Mouse (Mus musculus) frontal cortex, postnatal 10 days (tissue): Measurements from ENCODE around the gene Optn.
"Not testable (repeated sequence)": the region's sequence is repeated elsewhere in the genome, so short reads cannot be mapped to it uniquely, and the experiment has no call there.

Source experiments
- DNase-seq, 2 experiments: peaks; one replicate each; pipeline ENCODE4 v3.0.0; 2022; ENCODE audit warnings: low spot score in 2 of 2, mixed read lengths in 1 of 2

The Optn gene

DNA sequence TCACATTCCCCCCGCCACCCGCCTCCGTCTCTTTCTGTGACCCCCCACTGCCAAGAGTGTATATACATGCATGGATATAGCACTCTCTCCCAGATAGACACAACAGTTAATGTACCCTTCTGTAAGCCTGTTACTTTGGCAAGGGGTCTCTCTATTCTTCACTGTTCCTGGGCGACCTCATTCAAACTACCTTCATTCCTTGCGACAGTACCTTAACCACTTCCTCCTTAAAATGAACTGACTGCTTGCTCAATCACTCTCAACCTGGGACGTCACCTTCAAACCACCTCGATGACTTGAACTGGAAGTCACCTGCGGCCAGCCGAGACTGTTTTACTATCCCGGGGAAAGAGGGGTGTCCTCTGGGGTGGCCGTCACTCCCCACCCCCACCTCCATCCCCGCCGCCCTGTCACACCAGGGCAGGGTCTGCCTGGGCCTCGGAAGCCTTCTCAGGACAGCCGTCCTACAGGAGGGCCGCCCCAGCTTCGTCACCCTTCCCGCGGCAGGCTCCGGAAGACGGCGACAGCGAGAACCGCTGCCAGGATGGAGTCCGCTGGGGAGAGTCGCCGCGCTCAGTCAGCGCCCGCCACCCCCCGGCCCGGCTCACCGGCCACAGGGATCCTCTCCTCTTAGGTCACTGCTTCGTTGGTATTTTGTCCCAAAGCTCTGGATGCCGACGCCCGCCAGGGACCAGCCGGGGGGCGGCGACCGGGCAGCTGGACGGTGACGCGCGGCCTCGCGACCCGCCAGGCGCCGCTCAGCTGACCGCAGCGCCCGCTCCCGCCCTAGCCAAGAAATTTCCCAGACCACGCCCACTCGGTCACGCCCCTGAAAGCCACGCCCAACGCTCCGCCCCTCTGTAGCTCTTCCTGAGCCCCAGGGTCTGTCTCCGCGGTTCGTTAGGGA is at the start of gene Optn:
Gene Optn (minus strand): TSS at position 753 of the 907 bp plus-strand sequence.
- peak; percentile 41 to 79 for DNase-seq

DNA sequence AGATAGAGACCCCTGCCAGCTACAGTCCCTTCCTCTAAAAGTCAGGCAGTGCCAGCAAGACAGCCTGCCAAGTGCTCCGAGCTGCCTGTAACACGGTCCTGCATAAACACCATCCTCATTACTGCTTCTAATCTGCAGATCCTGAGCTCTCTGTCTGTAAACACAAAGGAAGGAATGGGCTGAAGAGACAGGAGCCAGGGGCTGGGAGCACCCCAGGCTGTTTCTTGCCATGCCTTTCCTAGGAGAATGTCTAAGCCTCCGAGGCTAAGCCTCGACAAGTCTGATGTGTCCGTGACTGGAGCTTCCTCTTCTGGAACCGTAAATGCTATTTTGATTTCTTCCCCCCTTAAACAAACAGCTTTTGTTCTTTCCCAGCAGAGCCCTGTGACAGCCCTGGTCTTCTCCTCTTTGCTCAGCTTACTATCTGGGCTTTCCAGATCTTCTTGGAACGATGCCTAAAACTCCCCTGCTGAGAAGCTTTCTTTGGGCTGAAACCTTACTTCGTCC is 49.0 kb upstream of the Optn start:
- DNase-seq, result no peak

DNA sequence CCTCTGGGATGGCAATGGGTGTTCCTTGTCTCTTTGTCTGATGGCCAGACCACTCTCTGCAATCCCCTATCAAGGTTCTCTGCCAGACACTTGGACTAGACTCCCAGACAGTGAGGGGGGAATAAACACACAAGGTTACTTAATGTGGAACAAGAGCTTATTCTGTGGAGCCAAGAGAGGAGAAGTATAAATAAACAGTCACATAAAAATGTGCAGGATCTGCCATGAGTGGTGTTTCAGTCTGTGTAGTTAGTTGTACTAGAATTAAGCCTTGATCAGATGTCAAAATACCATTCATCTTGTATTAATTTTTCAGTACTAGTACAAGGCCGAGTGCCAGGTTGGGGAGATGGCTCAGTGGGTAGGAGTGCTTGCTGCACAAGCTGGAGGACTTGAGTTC is 39.0 kb upstream of the Optn start:
- no peak for DNase-seq

DNA sequence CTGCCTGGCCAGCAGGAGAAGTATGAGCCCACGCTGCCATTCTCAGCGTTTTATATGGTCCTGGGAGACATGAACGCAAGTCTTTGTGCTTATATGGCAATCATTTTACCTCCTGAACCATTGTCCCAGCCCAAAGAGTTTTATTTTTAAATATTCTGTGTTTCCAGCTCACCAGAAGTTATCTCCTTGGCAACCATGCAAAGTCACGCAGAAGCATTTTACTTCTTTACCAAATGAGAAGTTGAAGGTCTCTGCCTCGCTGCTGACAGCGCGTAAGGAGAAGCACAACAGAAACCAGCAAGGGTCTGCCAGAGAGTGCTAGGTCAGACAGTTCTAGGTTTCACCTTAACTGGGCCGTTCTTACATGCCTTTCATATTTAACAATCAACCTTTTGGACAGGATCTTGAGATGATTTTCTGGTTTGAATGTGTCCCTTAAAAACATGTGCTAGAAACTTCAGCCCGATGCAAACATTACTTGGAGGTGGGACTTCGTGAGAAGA is 37.9 kb upstream of the Optn start:
- no peak for DNase-seq

DNA sequence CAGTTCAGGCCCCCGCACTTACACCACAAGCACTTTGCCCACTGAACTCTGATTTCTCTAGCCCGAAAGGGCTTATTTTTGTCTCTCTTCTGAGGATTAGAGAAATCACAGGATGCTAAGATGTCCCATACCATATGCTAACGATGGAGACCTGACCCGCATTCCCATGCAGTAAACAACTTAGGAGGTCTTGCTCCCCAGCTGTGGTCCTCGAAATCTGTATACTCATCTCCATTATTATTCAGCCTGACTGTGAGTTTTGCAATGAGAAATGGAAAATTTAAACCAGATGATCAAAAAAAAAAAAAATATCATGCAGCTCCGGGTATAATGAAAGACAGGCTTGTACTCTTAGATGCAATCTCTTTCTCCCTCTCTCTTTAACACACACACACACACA is 35.3 kb upstream of the Optn start:
- no peak for DNase-seq

DNA sequence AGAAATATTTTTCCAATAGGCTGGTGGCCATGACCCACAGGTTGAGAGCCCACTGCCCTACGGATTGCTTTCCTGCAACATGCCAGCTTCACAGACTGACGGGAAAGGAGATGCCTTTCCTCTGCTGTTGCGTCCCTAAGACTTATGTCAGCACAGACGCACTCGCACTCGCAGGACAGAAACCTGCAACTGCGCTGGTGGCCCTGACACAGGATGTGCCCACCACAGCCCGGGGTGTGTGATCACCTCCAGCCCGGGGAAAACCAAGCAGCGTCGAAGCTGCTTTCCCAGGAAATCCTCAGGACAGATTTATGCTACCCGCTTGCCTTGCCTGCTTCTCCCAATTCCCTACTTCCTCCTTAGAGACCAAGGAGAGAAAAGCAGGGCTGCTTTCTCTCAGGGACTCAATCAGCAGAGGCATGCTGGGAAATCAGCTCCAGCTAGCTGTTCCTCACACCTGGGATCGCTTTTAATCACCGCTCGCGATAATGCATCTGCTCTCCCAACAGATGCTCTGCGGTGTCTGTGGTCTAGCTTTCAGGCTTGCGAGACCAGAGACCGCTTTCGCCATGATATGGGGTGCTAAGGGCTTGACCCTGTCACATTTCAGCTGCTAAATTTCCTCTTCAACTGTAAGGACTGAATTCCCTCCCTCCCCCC is 34.1 kb upstream of the Optn start:
- DNase-seq, result no peak

DNA sequence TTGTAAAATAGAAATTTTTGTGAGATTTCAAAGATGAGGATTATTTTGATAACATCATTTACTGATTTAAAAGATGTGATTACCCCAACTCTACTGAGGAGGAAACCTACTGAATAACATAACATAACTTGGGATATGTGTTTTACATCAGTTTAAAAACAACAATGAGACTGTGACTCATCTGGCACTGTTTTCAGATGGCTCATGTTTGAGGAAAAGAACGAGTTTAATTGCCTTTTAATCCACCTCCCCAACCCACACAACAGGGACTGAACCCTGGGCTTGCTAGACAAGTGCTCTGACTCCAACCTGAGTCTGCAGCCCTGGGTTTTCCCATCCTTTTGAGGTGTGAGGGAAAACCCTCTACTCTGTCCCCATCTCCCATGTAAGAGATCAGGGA is 31.5 kb upstream of the Optn start:
- DNase-seq, result no peak

DNA sequence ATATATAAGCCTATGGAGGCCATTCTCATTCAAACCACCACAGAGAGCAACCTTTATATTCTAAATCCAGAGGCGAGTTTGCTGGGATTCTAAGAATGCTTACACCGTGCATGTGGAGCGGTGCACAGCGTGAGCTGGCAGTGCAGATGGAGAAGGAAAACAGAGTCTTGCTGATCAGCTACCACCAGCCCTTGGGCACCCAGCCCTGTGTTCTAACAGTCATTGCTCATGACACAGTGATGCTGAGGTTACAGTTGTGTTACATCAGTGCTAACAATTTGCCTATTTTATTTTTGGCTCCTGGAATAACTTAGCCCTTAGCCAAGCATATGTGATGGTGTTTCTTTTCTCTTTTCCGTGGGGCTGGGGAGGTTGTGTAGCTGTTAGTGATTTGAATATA is 31.0 kb upstream of the Optn start:
- no peak for DNase-seq

DNA sequence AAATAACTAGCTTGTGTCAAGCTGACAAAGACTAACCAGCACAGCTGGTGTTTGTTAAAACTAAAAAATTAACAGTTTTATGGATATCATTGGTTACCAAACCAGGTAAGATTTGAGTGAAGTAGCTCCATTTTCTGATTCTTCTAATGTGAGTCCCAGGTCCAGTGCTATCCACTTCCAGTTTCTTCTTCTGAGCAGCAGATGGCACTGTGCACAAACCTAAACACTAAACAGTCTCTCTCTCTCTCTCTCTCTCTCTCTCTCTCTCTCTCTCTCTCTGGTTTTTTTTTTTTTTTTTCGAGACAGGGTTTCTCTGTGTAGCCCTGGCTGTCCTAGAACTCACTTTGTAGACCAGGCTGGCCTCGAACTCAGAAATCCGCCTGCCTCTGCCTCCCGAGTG is 26.5 kb upstream of the Optn start:
- not testable (repeated sequence) for DNase-seq

DNA sequence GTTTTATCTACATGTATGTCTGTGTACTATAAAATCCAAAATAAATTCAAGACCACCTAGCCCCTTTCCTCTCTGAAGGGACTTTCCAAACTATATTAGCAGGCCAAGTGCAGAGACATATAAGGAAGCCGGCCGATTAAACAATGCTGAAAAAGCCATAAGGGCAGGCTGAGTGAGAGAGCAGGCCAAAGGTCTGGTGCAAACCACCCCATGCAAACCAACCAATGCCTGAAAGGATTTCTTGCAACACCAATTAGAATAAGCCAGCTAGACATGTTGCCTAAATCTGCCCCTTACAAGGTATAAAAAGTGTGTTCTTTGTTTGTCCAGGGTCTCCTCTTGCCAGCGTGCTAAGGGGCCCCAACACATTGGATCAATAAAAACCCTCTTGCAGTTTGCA is 23.8 kb upstream of the Optn start:
- DNase-seq, result no peak

DNA sequence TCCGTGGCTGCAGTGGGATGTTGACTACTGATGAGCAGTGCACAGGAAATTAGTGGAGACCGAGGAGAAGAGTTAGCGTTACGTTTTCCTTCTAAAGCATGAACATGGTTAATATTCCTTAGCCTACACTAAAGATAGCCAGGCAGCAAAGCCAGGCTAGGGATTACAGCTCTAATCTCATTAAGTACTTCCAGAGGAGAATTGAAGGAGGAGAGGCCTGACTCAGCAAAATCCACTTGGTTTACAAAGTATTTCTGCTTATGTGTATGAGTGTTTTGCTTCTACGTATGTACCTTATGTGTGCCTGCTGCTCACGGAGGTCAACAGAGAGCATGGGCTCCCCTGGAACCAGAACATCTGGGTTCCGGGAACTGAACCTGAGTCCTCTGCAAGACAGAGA is 19.9 kb upstream of the Optn start:
- no peak for DNase-seq

DNA sequence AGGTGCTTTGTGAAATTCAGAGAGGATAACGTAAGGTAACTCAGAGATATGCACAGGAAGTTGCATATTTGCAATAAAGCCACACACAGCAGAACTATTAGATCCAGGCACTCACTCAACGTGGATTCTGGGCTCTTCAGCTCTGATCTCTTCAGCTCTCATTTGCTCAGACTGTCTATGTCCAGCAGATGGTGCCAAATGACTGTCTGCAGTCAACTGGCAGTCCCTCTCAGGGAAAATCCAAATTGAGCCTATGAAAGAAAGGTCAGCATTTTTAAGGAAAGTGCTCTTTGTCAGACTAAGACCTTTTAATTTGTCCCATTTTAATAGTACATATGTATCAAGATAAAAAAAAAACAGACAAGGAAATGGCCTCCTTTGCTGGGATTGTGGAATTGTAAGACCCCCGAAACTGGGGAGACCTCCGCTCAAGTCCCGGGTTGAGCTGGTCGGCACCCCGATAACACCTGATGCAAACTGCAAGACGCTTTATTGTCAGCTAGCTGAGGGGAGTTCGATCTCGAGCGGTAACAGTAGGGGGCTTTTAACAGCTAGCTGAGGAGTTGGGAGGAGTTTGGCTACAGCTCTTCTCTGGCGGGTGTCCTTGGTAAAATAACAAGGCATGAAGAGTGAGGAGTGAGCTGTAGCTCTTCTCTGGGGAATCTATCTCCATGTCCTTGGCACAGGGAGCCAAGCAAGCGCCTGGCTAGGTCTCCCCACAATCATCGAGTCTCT is 16.4 kb upstream of the Optn start:
- peak in 1 of 2 experiments; percentile 54 for DNase-seq

DNA sequence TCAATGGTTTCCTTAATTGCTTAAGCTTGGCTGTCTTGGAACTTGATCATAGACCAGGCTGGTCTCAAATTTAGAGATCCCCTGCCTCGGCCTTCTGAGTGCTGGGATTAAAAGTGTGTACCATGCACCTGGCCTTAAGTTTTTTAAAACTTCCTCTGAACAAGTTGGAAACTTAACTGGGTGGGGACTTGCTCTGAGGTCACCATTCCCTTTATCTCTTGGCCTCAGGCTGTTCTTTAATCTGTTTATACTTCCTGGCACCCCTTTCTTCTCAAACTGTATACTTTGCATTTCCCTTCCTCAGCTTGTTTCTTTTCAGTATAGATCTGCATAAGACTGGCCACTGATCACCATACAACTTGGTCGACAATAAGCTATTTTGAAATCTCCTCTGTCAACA is 14.1 kb upstream of the Optn start:
- no peak for DNase-seq

DNA sequence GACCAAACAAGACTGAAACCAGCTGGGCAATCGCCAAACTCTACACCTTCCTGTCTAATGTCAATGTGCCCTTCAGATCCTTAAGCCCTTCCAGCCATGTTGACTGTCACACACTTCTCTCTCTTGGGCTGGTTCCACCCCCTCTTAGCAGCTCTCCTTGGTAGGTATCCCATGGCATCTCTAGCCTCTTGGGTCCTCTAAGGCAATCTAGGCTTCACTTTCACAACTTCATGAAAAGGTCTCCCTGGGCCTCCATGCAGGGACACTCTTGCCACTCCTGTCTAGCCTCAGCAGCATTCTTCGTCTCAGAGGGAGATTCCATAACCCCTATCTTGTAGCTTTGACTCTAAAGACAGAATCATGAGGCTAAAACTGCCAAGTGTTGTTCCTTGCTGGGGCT is 13.6 kb upstream of the Optn start:
- DNase-seq, result no peak

DNA sequence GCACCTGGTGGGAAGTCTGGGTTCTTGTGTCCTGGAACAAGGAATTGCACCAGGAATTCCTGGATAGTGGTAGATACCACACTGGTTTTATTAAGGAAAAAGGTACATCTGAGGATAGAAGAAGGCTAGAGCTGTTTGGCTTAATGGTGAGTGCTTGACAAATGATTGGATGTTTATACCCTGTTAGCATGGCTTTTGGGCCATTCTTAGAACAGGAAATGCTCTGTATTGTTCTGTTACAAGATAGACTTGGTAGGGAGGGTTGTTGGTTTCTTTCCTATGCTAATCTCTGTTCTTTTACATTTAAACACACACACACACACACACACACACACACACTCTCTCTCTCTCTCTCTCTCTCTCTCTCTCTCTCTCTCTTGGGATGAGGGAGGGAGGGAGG is 12.0 kb upstream of the Optn start:
- no peak for DNase-seq

DNA sequence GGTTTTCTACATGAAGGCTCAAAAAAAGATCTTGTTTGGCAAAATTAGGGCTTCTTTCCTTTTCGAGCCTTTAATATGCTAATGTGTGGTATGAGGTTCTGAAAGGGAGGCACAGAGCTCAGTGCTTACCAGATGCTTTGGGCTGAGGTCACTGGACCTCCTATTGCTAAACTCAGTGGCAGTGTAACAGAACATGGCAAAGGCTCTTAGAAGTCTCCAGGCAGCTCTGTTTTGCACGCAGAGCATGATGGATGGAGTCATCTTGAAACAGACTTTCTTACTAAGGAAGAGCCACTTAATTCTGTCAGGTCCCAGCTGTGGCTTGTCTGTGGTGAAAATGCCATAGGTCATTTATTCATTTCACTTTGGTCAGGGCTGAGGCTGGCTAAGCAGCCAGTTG is 11.6 kb upstream of the Optn start:
- DNase-seq, result no peak

DNA sequence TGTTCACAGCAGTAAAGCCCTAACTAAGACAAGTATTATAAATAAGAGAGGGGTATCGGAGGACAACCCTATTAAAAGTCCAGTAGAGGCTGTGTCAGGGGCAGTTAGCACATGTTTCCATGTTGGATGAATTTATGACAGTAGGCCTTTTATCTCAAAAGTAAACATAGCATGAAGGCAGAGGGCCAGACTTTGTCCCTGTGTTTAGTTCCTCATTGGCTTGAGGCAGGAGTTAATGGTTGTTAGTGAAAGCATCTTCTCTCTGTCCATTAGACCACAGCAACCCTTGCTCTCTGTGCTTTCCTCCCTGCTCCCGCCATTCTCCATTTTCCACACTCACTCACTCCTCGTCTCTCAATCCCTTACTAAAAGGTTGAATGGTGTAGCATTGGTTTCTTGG is 9.9 kb upstream of the Optn start:
- DNase-seq, result no peak

DNA sequence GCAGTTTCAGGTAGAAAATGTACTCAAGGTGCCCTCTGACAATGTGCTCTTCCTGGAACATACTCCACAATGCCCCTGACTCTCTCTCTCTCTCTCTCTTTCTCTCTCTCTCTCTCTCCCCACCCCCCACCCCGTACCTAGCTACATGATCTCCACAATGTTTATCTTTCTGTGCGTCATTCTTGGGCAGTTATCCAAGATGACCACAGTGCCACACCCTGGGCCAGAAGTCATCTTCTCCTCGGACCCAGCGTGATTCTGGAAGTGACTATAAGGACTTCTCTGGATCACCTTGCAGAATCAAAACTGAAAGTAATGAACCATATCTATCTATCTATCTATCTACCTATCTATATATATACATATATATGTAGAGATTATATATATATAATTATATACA is 4.1 kb upstream of the Optn start:
- no peak for DNase-seq

DNA sequence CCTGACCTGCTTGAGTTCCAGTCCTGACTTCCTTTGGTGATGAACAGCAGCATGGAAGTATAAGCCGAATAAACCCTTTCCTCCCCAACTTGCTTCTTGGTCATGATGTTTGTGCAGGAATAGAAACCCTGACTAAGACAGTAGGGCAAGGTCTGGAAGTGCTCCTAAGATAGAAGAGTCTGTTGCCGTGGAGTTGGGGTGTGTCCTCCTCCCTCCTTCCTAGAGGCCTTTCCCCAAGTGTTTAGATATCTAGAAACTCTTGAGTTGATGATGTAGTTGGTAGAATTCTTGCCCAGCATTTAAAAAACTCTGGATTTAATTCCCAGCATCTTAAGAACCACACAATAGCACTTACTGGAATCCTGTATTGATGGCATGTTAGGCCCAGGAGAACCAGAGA is 3.4 kb upstream of the Optn start:
- DNase-seq, result not testable (repeated sequence)

DNA sequence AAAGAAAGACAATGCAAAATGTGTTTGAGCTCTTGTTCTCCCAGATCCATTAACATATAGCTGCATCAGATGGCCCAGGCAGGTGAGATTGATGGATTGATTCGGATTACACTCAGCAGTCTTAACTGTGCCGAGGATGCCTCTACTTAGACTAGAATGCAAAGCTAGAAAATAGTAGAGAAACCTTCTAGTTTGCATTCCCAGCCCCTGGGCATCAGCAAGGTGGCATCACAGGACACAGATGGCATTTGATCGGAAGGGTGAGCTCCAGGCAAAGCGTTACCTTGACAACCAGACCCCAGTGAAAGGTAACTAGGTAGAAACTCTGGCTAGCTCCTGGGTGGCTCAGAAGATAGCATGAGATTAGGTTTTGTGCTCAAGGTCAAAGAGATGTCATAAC is 396 bp upstream of the Optn start:
- no peak for DNase-seq

DNA sequence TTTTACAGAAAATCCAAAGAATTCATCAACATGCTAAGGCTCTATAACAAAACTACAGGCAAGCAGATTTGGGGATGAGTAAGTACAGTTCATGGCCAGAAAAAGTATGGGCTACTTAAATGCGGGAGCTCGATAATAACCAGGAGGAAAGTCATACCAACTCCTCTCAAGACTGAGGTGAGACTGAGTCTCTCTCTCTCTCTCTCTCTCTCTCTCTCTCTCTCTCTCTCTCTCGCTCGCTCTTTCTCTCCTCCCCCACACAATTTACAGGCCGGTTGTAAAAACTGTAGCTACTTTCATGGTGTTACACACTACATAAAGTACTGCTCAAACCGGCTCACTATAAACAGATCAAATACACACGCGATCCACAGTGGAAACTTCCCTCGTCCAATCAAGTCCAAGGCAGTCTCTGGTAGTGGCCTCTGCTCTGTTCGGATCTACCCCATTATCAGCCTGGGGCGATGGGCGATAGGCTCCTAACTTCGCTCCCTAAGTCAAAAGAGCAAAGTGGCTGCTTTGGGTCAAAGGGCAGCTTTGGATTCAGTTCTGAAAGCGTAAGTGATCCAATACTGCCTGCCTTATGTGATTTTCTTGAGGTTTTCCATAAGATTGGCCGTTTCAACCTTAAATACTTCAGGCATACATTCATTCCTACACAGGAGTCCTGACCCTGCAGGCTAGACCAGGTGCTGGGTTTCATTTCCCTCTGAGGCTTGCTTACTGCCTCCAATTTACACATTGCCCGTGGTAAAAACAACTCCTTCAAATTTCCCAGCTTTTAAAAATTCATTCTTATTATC is 1.2 kb downstream of the Optn start:
- no peak for DNase-seq
